Mouse (Mus musculus) heart, postnatal 14 days (tissue): ENCODE measurements around the gene Olfr159. TPM values are rescaled to one million over a fixed set of nuclear protein-coding genes. Genes with fewer than 3 reads are reported as not detected.

Experiments
- DNase-seq, 2 experiments: peaks; one replicate each; pipeline ENCODE4 v3.0.0; 2021 to 2022
- intact Hi-C: fragments of 180-260 bp; cut with DNase I; formaldehyde crosslinking; loops from one replicate; pipeline ENCODE4 v1.15.1; 2025
- total RNA-seq, 2 experiments: library from RNA; stranded (reverse); gene quantifications; 2 replicates each; pipeline ENCODE4 v1.2.3; 2021

Gene Olfr159
- total RNA-seq, 2 experiments from 2014 or later, result not detected

DNA sequence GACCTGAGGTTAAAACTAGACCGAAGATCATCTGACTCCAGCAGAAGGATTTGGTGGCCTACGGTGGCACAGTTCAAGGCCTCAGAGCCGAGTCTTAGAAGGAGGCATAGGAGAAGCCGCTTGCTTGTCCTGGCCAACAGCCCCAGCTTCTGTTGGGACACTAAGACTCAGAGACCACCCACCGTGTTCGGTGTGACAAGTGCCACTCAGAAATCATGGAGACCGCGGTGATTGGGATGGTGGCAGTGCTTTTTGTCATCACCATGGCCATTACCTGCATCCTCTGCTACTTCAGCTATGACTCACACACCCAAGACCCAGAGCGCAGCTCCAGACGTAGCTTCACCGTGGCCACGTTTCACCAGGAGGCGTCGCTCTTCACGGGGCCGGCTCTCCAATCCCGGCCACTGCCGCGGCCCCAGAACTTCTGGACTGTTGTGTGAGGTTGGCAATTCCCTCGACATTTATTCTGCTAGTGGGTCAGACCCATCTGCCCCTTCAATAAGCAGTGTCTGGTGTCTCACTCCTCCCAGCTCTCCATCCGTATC, 40.0 kb downstream of the Olfr159 start:
- intact Hi-C loops, result no loop called here

DNA sequence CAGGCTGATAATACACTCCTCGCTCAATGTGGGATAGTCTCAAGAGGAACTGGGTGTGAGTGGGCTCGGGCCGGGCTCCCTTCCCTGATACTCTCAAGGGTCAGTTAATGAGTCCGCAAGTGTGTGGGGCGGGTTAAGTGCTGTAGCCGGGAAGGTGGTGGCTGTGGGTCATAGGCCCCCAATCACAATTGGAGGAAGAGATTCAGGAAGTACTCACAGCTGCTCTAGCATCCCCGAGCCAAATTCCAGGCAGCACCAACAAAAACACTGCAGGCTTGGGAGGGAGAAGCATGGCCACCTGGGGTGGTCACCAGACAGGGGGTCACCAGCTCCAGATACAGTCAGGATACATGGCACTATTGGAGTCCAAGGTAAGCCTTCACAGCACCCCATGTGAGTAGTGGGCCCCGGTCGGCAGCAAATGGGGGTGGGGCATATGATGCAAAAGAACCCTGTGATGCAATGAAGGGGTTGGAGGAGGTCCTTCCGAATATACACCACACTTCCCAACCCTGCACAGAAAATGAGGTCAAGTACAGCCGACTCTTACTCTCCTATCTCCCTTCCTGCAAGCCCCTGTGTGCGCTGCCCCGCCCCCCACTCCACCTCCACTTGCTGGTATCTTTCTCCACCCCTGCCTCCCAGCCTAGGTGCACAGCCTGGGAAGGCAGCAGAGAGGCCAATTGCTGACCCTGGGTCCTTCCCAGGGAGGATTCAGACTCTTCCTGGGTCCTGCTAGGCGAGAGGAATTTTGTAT, 40.8 kb downstream of the Olfr159 start, which contains the start of gene Spaar:
Spaar (plus strand) TSS at position 241 of the 757 bp plus-strand sequence.
- peak; percentile 72 to 77 for DNase-seq
- intact Hi-C loops, result no loop called here

More for the DNA sequence above, 40.0 kb downstream of the Olfr159 start:
- DNase-seq, result peak; percentile 46 to 53

DNA sequence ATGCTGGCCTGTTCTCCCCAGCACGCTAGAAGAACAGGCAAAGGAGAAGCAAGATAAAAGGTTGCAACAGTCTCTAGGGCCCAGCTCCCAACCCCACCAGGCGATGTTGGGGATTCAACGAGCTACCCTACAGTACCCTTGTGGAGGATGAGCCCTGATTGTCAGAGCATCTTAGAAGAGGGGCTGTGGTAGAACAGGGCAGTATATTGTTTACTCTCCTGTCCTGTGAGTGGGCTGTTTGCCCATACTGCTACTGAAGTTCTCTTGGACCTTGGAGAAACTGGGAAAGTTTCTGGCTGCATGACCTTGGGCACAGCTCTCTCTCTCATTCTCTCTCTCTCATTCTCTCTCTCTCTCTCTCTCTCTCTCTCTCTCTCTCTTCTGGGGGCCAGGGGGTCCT, 41.7 kb downstream of the Olfr159 start:
- DNase-seq, result peak in 1 of 2 experiments; percentile 31
- intact Hi-C loops, result no loop called here

DNA sequence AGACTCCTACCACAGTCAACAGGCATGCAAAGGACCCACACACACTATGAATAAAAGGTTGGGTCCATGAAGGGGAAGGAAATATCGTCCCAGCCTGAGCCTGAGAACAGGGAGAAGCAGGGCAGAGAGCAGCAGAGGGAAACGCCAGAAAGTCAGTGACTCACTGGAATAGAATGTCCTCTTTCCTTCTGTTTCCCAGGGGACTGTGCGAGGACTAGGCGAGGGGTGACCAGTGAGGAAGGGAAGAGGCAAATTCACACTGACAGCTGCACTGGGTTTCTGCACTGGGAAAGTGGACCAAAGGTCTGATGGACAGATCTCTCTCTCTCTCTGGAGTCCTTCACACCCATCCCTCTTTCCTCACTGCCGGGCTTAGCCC, 42.2 kb downstream of the Olfr159 start:
- intact Hi-C loops, result no loop called here
- peak; percentile 69 to 74 for DNase-seq

DNA sequence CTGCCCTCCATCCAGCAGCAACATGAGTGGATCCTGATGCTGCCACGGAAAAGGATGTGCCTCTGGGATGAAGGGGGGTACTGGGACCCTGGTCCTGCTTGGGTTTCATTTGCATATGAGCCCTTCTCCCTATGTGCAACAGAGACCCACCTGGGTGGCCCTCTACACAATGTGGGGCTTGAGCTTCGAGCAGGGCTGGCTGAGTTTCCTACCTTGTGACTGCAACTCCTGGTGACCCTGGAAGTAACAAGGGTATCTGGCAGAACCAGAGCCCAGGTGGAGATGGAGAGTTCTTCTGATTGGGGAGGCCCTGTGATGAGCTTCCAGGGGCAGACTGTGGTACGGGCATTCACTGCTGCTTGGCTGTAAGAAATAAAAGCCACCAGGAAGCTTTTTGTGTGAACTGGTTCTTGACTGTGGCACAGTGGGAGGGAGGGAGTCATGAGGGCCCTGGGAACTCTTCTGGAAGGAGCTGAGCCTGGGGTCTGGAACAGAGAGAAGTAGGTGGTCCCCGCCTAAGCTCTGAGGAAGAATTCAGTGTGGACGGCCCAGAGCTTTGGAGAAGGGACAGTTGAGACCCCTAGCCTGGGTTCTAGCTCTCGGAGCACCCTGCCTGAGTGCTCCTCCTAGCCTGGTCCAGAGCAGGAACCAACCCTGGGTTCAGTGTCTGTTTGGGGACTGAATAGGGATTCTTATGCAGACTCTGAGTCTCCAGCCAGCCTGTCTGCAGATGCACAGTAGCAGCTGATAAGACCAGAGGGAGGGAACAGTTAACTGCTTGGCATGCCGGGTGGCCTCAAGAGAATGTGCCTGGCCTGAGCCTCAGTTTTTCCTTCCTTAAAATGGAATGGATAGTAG, 42.9 kb downstream of the Olfr159 start:
- intact Hi-C loops, result no loop called here
- no peak for DNase-seq

DNA sequence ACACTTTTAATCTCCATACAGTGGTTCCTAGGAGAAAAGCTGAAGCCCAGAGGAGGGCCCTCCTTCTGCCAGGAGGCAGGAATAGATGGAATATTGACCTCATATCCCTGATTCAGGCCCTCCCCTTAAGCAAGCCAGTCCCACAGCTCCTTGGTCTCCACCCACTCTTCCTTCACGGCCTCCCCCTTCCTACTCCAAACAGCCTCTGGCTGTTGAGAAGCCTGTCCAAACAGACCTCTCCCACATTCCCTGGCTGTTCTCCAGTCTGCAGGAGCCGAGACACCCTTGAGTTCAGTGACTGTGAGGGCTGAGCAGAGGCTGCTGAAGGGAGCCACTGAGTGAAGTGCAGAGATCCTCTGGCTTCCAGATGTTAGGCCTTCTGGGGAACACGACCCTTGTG, 43.8 kb downstream of the Olfr159 start, which contains the start of gene Hrct1:
Hrct1 (plus strand) TSS at position 194 of the 400 bp plus-strand sequence.
- intact Hi-C loops, result loop anchor here (1.0 kb wide), 1 partner anchor 15 kb away; no protein-coding TSS in a partner anchor

DNA sequence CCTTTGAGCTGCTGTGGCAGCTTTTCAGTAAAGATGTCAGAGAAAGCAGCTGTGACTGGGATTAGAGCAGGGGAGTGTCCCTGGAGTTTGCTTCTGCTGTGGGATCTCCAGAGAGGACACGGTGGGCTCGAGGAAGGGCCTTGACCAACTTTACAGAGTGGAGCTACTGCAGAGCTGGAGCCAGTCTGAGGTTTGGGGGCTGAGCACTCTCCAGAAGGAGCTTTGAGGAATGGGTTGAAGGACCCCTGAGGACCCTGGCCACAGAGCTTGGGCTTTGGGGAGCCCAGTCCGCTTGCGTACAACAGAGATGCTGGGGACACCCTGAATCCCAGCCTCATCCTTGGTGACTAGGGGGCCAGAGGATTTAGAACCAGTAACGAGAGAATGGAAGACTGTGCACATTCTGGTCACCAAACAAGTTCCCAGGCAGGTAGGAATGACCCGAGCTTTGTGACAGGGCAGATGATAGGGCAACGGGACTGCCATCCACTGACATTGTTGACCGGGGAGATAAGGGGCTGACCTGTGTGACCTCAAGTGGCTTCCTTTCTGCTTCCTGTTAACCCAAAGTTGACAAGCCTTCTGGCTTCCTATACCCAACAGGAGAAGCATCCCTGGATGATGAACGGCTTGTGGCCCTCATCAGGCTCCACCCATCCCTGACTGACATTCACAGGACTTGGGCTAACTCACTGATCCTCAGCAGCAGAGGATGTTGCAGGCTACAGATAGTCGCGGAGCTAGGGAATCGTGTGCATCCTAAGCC, 44.4 kb downstream of the Olfr159 start:
- intact Hi-C loops, result loop anchor here (1.0 kb wide), 1 partner anchor 16 kb away; no protein-coding TSS in a partner anchor

More for the DNA sequence above, 43.8 kb downstream of the Olfr159 start, which contains the start of gene Hrct1:
- peak; percentile 84 to 86 for DNase-seq

DNA sequence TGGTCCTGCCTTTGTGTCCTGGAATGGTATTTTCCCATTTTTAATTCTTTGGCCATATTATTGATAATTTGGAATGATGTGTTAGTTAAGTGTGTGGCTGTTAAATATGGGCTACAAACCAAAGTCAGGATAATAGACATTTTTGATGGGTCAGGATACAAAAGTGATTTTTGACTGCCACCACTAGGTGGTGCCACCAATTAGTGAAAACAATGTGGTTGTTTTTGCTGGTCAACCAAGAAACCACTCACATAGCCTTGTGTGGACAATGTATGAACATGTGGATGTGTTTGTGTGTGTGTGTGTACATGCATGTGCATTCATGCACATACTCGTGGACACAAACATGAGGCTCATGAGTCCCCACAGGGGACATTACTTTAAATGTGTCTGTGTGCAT, 46.0 kb downstream of the Olfr159 start:
- DNase-seq, result peak; percentile 67 to 81
- intact Hi-C loops, result loop anchor here (1.0 to 2.0 kb wide), 2 partner anchors 38 to 137 kb away; no protein-coding TSS in a partner anchor

More for the DNA sequence above, 44.4 kb downstream of the Olfr159 start:
- DNase-seq, result peak in 1 of 2 experiments; percentile 27

DNA sequence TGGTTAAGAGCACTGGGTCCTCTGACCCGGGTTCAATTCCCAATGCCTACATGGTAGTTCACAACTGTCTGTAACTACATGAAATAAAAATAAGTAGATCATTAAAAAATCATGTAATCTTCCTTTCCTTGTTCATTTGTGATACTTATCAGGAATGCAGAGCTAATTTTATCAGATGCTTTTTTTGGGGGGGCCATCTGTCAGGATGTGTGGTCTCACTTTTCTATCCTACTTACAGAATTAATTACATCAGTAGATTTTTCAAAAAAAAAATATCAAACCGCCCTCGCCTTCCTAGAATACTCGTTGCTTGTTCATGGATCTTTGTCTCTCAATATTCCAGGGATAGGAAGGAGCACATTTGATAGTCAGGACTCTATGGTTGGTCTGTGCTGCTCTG, 48.6 kb downstream of the Olfr159 start:
- intact Hi-C loops, result no loop called here
- no peak for DNase-seq

DNA sequence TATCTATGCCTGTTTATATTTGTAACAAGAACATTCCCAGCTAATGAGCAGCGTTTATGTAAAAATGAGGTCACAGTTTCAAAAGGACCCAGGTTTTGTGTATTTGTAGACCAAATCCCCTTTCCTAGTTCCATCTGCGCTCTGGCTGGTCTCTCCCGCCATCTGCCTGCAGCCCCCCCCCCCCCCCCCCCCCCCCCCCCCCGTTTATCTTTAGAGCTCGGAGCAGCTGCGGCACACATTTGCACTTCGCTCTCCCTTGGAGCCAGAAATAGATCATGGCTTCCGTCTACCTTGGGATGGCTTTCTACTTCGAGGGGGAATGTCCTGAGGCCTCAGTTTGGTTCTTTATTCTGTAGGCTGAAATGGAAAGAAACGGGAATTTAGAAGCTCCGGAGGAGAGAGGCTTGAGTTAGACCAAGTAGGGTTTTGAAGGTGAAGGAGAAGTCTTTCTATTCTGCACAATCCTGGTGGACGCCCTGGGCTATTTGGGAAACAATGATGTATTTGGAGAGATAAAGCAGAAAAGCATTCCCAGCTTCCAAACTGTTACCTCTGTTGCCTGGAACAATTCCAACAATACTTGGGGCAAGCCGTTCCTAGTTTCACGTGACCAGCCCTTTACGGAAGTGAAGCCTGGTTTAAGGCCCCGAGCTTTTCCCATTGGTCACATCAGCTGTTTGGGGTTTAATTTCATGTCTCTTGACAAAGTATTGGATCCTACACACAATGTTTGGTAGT, 50.1 kb downstream of the Olfr159 start:
- intact Hi-C loops, result no loop called here
- DNase-seq, result no peak

Other genes with a start within 250 kb of the Olfr159 start
- gene Tpm2, start 247.2 kb downstream of the Olfr159 start, total RNA-seq, result 10 to 100 TPM; 34.2 to 38.5 TPM
- 10 to 100 TPM; 47.1 to 49.2 TPM for gene Creb3, start 208.7 kb downstream of the Olfr159 start, total RNA-seq
- gene Tln1, start 208.3 kb downstream of the Olfr159 start, total RNA-seq, result 100 to 1,000 TPM; 111 to 135 TPM
- 10 to 100 TPM; 32.3 to 41.6 TPM for gene Rgp1, start 192.3 kb downstream of the Olfr159 start, total RNA-seq
- 10 to 100 TPM; 14.3 to 14.6 TPM for gene Gba2, start 192.1 kb downstream of the Olfr159 start, total RNA-seq
- not detected for gene Msmp, start 186.5 kb downstream of the Olfr159 start, total RNA-seq
- 10 to 100 TPM; 40.6 to 43.6 TPM for gene Npr2, start 139.1 kb downstream of the Olfr159 start, total RNA-seq
- gene Spag8, start 117.4 kb downstream of the Olfr159 start, total RNA-seq, result under 1 TPM; 0.22 to 0.37 TPM
- 100 to 1,000 TPM; 122 to 128 TPM for gene Hint2, start 114.5 kb downstream of the Olfr159 start, total RNA-seq
- 10 to 100 TPM; 16.4 TPM for gene Tmem8b, start 102.0 kb downstream of the Olfr159 start, total RNA-seq
- gene Fam221b, start 101.9 kb downstream of the Olfr159 start, total RNA-seq, result under 1 TPM; 0.10 to 0.19 TPM
- not detected for gene Olfr70, start 70.2 kb downstream of the Olfr159 start, total RNA-seq
- gene Olfr71, start 60.8 kb downstream of the Olfr159 start, total RNA-seq, result not detected
- gene Hrct1, start 43.8 kb downstream of the Olfr159 start, total RNA-seq, result 1 to 10 TPM; 4.7 to 5.1 TPM
- gene Spaar, start 41.0 kb downstream of the Olfr159 start, total RNA-seq, result 1 to 10 TPM; 5.0 to 6.1 TPM
- not detected for gene Olfr156, start 52.9 kb upstream of the Olfr159 start, total RNA-seq
- not detected for gene Olfr157, start 69.2 kb upstream of the Olfr159 start, total RNA-seq
- not detected for gene Olfr155, start 80.6 kb upstream of the Olfr159 start, total RNA-seq
- 10 to 100 TPM in 1 of 2 experiments, 1 to 10 TPM in 1; 8.1 to 10.1 TPM for gene Reck, start 104.5 kb upstream of the Olfr159 start, total RNA-seq
- 1 to 10 TPM; 5.5 to 8.9 TPM for gene Glipr2, start 186.4 kb upstream of the Olfr159 start, total RNA-seq
- not detected for gene Ccin, start 212.5 kb upstream of the Olfr159 start, total RNA-seq
- 10 to 100 TPM; 83.0 to 91.0 TPM for gene Clta, start 233.4 kb upstream of the Olfr159 start, total RNA-seq